Mouse (Mus musculus) kidney, adult 8-10 months (tissue): ENCODE results near the gene Supt3.
A peak's percentile ranks its signal among the peaks of the same experiment; 100 is the strongest.

Experiments
- DNase-seq, 2 experiments: peaks; one replicate each; pipeline ENCODE4 v3.0.0; 2022

Supt3 gene

DNA sequence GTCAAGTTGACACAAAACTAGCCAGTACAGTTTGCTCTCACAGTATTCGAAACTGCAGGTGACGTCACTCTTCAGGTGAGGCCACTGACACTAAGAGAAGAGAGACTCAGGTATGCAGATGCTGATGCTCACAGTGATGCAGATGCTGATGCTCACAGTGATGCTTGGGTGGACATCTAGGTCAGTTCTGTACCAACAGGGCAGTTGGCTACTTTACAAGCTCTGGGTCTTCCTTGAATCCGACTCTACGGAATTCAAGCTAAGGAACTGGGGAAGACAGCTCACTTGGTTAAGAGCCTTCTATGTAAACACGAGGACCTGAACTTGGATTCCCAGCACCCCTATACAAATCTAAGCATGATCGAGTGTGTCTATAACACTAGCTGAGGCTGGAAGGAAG is 359.5 kb downstream of the Supt3 start:
- peak; percentile 35 to 44 for DNase-seq

DNA sequence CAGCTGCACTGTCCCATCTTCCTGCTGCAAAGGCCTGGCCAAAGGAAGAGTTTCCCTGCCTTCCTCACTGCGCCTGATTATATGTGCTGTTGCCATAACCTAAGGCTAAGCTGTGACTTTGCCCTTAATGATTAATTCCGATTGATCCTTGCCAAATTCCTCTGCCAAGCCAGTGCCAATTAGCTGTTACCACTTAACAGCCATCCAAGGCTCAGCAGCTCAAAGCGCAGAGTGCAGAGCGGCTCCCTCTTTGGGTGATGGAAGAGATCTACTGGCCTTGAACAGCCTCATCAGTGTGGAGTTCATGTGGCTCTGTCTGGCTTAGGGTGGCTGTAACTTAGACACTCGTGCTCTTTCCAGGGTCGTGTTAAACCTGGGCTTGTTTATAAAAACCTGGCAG is 366.1 kb downstream of the Supt3 start:
- DNase-seq: peak; percentile 66 to 75

- DNase-seq: no peak
Observed at GRCm38 (mm10) chr17:45144656-45145055, 367.7 kb downstream of the Supt3 start.

DNA sequence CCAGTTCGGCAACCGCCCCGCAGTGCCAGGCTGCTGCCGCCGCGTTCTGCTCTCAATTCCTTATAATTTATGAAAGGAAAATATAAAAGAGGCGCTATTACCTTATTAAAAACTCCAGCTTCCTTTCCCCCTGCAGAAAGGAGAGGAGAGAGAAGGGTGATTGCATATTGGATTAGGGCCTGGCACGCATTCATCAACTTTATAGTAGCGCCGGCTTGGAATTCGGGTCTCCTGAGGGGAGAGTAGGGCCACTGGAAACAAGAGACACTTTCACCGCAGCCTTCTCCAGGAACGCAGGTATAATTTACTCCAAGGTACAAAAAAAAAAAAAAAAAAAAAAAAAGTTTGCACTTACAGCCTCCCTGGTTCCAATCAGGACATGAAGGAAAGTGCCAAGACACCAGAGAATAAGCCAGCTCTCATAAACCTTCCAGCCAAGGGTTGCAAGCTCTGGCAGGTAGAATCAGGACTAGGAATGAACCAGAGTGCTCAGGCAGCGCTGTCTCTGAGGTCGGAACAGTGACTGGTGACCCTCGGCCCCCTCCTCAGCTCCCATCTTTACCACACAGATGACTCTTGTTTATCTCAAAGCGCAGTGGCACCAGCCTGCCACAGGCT is 374.5 kb downstream of the Supt3 start:
- no peak for DNase-seq

GRCm38 (mm10) chr17:45153721-45154120 is 376.8 kb downstream of the Supt3 start:
- no peak for DNase-seq

DNA sequence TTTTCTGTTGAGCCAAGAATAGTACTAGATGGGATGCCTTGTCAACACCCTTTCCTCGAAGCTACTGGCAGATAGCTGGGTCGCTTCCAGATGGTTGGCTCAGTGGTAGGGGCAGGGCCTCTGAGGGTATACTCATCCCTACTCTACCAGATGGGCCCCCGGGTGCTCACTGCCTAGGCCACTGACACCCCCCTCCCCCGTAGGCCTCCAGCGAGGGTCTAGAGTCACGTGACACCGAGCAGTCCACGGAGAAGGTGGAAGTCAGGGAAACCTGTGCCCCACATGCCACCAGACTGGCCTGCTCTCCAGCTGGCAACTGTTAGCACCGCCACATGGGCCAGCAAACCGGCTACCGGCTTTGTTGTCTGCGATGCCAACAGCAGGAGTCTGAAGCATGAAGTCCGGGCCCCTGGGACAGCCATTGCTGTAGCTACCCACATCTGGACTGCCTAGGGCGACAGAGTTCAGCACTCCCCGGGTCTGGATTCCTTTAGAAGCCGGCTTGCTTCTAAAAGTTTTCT is 381.3 kb downstream of the Supt3 start:
- no peak for DNase-seq

DNA sequence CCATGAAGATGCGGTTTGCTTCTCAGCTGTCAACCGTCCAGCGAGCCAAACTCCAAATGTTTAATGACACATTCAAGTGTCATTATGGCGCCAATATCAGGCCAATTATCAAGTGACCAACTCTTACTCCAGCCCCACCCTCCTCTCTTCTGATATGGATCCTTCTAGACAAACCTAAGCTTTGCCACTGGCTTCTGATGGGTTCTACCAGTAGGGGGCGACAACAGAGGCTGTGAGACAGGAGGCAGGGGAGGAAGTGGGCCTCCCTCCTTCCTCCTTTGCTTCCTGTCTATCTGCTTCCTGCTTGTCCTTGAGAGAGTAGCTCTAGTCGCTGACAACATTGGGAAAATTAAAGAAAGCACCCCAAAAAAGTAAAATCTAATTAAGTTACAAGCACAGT is 383.7 kb downstream of the Supt3 start:
- no peak for DNase-seq

DNA sequence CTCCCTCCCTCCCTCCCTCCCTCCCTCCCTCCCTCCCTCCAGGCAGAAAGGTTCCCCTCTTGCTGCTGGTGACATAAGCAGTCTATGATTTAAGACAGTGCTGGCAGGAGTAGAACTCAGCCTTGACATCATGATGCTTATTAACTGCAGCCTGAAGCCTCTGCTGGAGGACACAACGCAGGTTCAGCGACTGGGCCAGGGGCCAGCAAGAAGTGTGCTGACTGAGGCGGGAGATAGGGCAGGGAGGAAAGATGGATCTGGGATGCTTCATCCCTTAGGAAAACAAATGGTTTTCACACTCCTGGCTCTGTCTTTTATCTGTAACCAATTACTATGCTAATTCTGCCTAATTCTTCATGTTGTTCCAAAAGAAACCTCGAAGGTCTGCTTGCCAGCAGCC is 388.8 kb downstream of the Supt3 start:
- DNase-seq: no peak
